Mouse (Mus musculus) thymus, postnatal 14 days (tissue): ENCODE data around the gene Nop58.
"Not testable (repeated sequence)": the region's sequence is repeated elsewhere in the genome, so short reads cannot be mapped to it uniquely, and the experiment has no call there.

Experiments used
- DNase-seq: peaks from one replicate; pipeline ENCODE4 v3.0.0; 2021

The Nop58 gene

DNA sequence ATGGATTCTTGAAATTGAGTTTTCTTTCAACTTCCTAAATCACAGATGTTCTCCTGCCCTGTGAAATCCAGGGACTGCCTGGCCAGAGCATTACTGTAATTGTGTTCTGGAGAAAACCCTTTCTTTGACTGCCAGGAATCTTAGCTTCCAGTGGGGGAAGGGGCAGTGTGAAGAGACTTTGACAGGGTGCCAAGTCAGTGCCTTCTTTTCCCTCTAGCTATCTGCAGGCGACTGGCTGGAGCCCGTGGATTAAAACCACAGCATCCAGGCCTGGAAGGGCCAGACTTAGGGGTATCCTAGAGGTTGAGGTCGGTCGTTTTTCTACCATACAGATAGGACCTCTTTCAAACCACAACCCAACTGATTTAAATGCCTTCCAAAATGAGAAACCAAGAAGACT, 40.9 kb downstream of the Nop58 start:
- no peak for DNase-seq

DNA sequence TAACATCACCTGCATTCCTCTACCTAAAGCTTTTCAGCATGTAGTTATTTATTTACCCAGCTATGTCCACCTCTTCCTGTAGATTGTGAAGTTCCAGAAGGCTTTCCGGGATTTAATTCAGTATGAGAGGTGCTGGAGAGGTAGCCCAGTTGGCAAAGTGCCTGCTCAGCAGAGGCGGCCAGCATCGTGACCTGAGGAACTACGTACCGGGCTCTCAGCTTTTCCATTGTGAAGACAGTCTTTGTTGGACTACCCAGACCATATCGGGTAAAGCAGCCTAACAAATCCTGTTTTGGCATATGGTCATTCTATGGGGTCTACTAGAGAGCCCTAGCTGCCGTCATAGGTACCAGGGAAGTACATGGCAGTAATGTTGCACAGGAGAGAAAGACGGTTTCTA, 45.3 kb downstream of the Nop58 start:
- no peak for DNase-seq

DNA sequence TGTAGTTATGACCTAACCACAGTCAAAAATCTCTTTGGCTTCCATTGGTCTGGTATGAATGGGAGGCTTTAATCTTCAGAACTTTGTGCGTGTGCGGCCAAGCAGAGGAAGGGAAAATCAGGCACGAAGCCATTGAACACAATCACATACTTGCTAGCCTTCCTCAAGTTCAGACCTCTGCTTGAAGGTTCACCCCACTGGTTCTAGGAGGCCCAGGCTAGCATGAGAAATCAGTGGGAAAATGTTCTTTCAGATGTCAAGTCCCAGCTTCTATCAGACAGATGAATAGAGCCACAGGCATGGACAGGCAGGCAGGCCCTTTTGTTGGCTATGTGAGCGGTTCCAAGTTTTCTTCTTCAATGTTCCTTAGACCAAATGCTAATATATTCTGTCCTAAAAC, 46.0 kb downstream of the Nop58 start:
- DNase-seq: no peak

DNA sequence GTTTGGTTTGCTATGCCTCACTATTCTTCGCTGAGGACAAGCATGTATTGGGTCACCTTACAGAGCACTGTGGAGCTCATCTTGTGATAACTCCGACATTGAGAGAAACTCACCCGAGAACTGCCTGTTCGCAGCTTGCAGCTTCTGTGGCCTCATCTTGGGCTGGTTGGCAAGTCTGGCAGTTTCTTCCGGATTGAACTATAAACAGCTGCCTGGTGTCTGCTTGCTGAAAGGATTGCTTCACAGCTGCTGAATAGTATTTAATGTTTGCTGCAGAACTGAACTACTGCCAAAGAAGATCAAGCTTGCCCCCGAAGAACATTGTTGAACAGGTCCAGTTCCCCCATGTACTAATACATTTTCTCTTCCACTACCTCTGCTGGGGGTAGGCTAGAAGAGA, 49.3 kb downstream of the Nop58 start:
- no peak for DNase-seq

DNA sequence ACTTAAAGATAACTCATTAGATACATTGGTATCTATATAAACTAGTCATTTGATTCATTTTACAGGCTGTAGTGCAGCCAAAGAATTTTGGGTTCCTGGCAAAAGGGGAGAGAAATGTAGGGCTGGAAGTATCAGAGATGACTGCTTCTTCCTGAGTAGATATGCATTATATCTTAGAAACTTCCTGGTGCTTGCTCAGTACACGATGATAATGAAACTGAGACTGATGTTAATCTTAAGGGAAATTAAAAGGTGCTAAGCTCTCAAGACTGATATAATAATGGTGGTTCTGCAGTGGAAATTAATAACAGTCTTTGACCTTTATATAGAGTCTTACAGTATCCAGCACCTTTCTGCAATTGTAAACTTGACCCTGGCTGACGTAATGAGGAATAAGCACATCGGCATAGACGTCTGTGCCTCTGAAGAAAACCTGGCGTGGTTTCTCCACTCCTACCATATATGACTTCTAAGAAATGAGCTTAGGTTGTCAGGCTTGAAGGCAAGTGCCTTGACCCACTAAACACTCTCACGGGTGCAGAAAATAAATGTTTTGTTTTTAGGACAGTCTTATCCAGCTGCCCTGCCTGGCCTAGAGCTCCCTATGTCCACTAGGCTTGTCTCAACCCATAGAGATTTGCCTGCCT, 54.1 kb downstream of the Nop58 start:
- no peak for DNase-seq

DNA sequence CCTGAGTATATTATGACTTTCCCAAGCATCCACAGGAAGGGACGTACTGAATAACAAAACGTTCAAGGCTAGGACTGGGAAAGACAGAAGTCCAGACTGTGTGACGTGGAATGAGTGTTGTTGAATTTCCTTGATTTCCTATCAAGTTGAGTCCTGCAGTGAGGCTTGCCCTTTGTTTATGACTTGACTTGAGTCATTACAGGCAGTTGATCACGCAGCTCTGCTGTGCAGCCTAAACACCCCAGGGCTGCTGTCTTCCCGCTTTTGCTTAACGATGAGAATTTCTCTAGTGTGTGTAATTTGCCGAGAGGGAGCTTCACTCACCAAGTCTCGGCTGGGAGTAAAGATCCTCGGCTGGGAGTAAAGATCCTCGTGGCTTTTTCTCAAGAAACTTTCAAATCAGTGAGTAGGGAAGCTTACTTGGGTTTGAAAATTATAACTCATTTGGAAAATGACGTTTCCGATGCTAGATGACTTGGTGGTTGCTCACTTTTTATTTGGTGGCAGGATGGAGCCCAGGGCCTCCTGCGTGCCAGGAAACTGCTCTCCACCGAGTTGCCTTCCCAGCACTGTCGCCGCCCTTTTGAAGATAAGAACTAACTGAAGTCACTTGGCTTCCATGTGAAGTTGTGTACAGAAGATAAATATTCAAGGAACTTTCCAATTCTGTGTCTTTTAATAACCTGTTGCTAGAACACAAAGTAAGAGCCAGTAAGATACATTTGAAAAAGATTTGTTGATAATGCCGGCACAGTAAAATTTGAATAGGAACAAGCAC, 55.0 kb downstream of the Nop58 start:
- no peak for DNase-seq

DNA sequence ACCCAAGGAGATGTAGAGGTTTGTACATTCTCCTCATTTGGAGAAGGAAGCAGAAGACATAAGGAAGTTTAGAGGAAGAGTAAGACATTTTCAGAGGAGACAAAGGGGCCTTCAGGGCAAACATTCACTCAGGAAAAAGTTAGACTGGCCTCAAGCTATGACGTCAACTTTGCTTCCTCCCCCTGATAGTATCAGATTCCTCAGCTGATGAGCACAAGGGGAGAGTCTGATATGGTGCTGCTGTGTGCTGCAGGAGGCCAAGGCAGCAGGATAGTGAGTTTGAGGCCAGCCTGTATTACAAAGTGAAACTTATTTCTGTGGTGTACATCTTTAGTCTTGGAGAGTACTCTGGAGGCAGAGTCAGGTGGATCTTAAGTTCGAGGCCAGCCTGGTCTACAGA, 64.3 kb downstream of the Nop58 start:
- DNase-seq: no peak

DNA sequence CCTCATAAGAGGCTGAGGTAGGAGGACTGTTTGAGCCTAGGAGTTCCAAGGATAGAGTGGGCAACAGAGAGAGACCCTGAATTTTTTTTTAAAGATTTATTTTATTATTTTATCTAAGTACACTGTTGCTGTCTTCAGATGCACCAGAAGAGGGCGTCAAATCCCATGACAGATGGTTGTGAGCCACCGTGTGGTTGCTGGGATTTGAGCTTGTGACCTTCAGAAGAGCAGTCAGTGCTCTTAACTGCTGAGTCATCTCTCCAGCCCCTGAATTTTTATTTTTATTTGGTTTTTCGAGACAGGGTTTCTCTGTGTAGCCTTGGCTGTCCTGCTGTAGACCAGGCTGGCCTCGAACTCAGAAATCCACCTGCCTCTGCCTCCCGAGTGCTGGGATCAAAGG, 65.0 kb downstream of the Nop58 start:
- DNase-seq: not testable (repeated sequence)

DNA sequence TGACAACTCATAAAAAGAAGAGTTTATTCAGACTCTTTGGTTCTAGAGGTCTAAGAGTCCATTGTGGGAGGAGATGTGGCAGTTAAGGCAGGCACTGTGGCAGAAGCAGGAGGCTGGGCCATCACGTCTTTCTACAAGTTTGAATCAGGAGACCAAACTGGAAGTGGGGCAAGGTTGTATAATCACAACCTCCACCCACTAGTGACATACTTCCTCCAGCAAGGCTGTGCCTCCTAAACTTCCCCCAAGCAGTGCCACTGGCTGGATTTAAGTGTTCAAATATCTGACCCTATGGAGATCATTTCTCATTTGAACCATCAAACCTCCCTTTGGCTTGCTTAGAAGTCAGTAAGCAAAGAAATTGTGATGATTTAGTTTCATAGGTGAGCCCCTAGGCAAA, 70.5 kb downstream of the Nop58 start:
- DNase-seq: no peak

- DNase-seq: no peak
Measured at GRCm38 (mm10) chr1:59758325-59758724, 73.6 kb downstream of the Nop58 start.

- DNase-seq: peak; percentile 34
Measured at GRCm38 (mm10) chr1:59762208-59762607, 77.4 kb downstream of the Nop58 start.

GRCm38 (mm10) chr1:59762651-59763163, 77.9 kb downstream of the Nop58 start:
- peak; percentile 61 for DNase-seq

GRCm38 (mm10) chr1:59763164-59763768, 78.5 kb downstream of the Nop58 start, which contains the start of gene Bmpr2:
Bmpr2 (plus strand) TSS chr1:59763400.
- DNase-seq: peak; percentile 88

- DNase-seq: peak; percentile 44
Measured at GRCm38 (mm10) chr1:59763781-59764251, 79.0 kb downstream of the Nop58 start.

DNA sequence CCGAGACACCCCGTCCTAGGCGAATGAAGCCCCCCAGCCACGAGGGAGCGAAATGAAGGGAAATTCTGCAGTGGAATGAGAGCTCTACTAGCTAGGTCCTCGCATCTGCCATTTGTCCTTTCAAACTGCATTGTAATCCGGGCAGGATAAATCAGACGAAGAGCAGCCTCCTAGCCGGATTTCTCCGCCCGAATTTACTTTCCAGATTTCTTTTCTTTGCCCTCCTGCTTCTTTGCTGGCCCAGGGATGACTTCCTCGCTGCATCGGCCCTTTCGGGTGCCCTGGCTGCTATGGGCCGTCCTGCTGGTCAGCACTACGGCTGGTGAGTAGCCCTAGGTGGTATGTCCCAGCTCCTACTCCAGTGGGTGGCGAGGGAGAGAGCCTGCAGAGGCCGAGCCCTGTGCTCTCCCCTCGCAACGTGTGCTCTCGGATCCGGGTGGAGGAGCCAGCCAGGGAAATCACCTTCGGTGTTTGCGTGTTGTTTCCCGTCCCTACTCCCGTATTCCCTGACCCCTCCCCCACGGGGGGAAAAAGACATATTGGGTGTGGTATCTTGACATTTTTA, 79.7 kb downstream of the Nop58 start:
- DNase-seq: peak; percentile 24

DNA sequence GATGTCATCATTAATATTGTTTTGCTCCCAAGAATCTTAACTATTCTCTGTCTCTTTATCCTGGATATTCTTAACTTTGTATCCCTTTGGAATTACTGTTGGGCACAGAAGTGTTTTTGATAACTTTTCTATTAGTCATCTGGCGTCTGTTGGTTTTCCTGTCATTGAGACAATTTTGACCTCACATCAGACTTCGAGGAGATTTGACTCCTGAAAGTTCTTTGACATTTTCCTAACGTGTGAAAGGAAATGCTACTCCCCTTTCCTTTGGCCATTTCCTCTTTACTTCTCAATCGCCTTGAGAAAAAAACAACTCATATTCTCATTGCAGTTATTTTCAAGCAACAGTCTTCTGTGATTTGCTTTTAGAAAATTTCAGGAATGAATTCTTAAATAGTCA, 80.5 kb downstream of the Nop58 start:
- DNase-seq: no peak

DNA sequence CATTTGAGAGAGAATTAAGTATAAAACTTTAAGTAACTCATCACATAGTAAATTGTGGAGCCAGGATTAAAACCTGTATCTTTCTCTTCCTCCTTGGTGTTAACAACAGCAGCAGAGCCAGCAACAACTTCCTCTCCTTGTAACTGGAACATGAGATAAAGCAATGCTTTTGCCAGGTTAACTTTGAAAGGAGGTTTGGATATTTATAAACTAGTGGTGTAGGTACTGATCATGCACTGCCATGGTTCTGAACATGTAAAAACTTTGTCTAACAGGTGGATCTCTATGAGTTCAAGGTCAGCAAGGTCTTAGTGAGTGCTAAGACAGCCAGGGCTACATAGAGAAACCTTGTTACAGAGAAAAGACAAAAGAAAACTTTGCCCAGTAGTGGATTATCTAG, 81.9 kb downstream of the Nop58 start:
- no peak for DNase-seq
